Mouse (Mus musculus) midbrain, embryonic 16.5 days (tissue): ENCODE results near the gene Snapc3. TPM values are rescaled to one million over a fixed set of nuclear protein-coding genes. Genes with fewer than 3 reads are reported as not detected.

ENCODE experiments used
- ATAC-seq: fragments of 200-750 bp; cut with Nextera tagmentation; 2 replicates; pipeline ENCODE4 v1.8.0; 2017; ENCODE audit warnings: moderate TSS enrichment
- H3K27ac ChIP-seq: fragments of 300-500 bp; sonication (generic); 2 replicates; pipeline ENCODE4 v1.5.1; 2014; ENCODE audit warnings: mild to moderate bottlenecking, low read length, mixed read lengths
- H3K27me3 ChIP-seq: fragments of 300-500 bp; sonication (generic); 2 replicates; pipeline ENCODE4 v1.6.1; 2014; ENCODE audit warnings: low read depth, low read length, mixed read lengths; ENCODE audit not compliant: control insufficient read depth, insufficient read depth
- H3K36me3 ChIP-seq: fragments of 300-500 bp; sonication (generic); 2 replicates; pipeline ENCODE4 v1.6.1; 2014; ENCODE audit warnings: mild to moderate bottlenecking, low read length, moderate library complexity, mixed read lengths; ENCODE audit not compliant: control insufficient read depth, insufficient read depth
- H3K4me1 ChIP-seq: fragments of 300-500 bp; sonication (generic); 2 replicates; pipeline ENCODE4 v1.6.1; 2014; ENCODE audit warnings: mild to moderate bottlenecking, low read length, mixed read lengths; ENCODE audit not compliant: control insufficient read depth, insufficient read depth
- H3K4me2 ChIP-seq: fragments of 300-500 bp; sonication (generic); 2 replicates; pipeline ENCODE4 v1.6.1; 2014; ENCODE audit warnings: mild to moderate bottlenecking, low read length, mixed read lengths
- H3K4me3 ChIP-seq: fragments of 300-500 bp; sonication (generic); 2 replicates; pipeline ENCODE4 v1.5.1; 2014; ENCODE audit warnings: low read depth, mild to moderate bottlenecking, low read length, moderate library complexity, mixed read lengths
- H3K9ac ChIP-seq: fragments of 300-500 bp; sonication (generic); 2 replicates; pipeline ENCODE4 v1.6.1; 2014; ENCODE audit warnings: low read depth, low read length, mixed read lengths
- H3K9me3 ChIP-seq: fragments of 300-500 bp; sonication (generic); replicated peaks from 2 replicates; pipeline ENCODE4 v1.6.1; 2014; ENCODE audit warnings: mild to moderate bottlenecking, low read length, mixed read lengths; ENCODE audit not compliant: control insufficient read depth, poor library complexity, severe bottlenecking
- WGBS: fragments of 180-500 bp; shearing (Covaris S2); extraction: QIAGEN DNeasy Blood & Tissue Kit; methylation state at CpG from one replicate; pipeline ENCODE4 v1.1.7; 2014; 5-methylcytosine and 5-hydroxymethylcytosine counted together
- polyA plus RNA-seq: library from polyadenylated mRNA; unstranded; fragments of >200 nt; fragmentation: Nextera tagmentation; extraction: Ambion mirVana; gene quantifications from 2 replicates; pipeline ENCODE4 v1.2.1, GENCODE M21; 2015

The Snapc3 gene
- 64.9 and 75.5 TPM in 2 replicates for polyA plus RNA-seq

GRCm38 (mm10) chr4:83417160-83417819 is at the start of gene Snapc3:
Snapc3 (plus strand) TSS chr4:83417724.
- Histone ChIP-seq H3K9ac (peak within 1 kb of the TSS; percentile 80), H3K27me3 (no peaks in the 10 kb centered on the region), H3K4me1 (peaks cover 22% of the 10 kb centered on the region), H3K36me3 (0 out of 2 replicates have a peak, but pooled peaks cover 4% of the 10 kb centered on the region), H3K4me2 (peak within 1 kb of the TSS; percentile 78), H3K4me3 (peak within 1 kb of the TSS; percentile 63), H3K27ac (peak within 1 kb of the TSS; percentile 94), H3K9me3 (no peaks in the 10 kb centered on the region)
- peak; percentile 99 for ATAC-seq
- under 1% methylated on average over 41 of the region's 41 CpGs for WGBS

- Histone ChIP-seq H3K36me3 (no peaks in the 10 kb centered on the region), H3K4me3 (no peak overlapping the region), H3K27ac (no peak overlapping the region), H3K4me1 (no peaks in the 10 kb centered on the region), H3K9ac (no peak overlapping the region), H3K4me2 (no peak overlapping the region), H3K9me3 (no peaks in the 10 kb centered on the region), H3K27me3 (no peaks in the 10 kb centered on the region)
- ATAC-seq, result no peak
- 73% methylated on average over 4 of the region's 4 CpGs for WGBS
Observed at GRCm38 (mm10) chr4:83373381-83373780, 44.1 kb upstream of the Snapc3 start.

GRCm38 (mm10) chr4:83375650-83376049 is 41.9 kb upstream of the Snapc3 start:
- no peak for ATAC-seq
- WGBS, result 77% methylated on average over 6 of the region's 6 CpGs
- no peak overlapping the region for H3K4me2 ChIP-seq

GRCm38 (mm10) chr4:83376461-83377015 is 41.0 kb upstream of the Snapc3 start:
- no peak overlapping the region for H3K4me3 ChIP-seq
- no peaks in the 10 kb centered on the region for H3K4me1 ChIP-seq
- no peak overlapping the region for H3K9ac ChIP-seq
- H3K27me3 ChIP-seq, result no peaks in the 10 kb centered on the region
- no peaks in the 10 kb centered on the region for H3K9me3 ChIP-seq
- WGBS, result 74% methylated on average over 7 of the region's 7 CpGs
- no peak overlapping the region for H3K4me2 ChIP-seq
- ATAC-seq, result no peak
- H3K36me3 ChIP-seq, result no peaks in the 10 kb centered on the region
- no peak overlapping the region for H3K27ac ChIP-seq

More at GRCm38 (mm10) chr4:83375650-83376049, 41.9 kb upstream of the Snapc3 start:
- no peak overlapping the region for H3K27ac ChIP-seq
- no peaks in the 10 kb centered on the region for H3K9me3 ChIP-seq
- no peaks in the 10 kb centered on the region for H3K27me3 ChIP-seq
- no peak overlapping the region for H3K4me3 ChIP-seq
- H3K4me1 ChIP-seq, result no peaks in the 10 kb centered on the region
- H3K9ac ChIP-seq, result no peak overlapping the region
- H3K36me3 ChIP-seq, result no peaks in the 10 kb centered on the region

- H3K9me3 ChIP-seq, result no peaks in the 10 kb centered on the region
- no peak overlapping the region for H3K4me3 ChIP-seq
- no peaks in the 10 kb centered on the region for H3K4me1 ChIP-seq
- no peak overlapping the region for H3K27ac ChIP-seq
- no peaks in the 10 kb centered on the region for H3K27me3 ChIP-seq
- ATAC-seq, result no peak
- no peak overlapping the region for H3K9ac ChIP-seq
- no peaks in the 10 kb centered on the region for H3K36me3 ChIP-seq
- H3K4me2 ChIP-seq, result no peak overlapping the region
Observed at GRCm38 (mm10) chr4:83379036-83379435, 38.5 kb upstream of the Snapc3 start.

- no peak overlapping the region for H3K9ac ChIP-seq
- no peak overlapping the region for H3K27ac ChIP-seq
- no peaks in the 10 kb centered on the region for H3K36me3 ChIP-seq
- no peak overlapping the region for H3K4me2 ChIP-seq
- no peak for ATAC-seq
- H3K4me1 ChIP-seq, result no peaks in the 10 kb centered on the region
- H3K4me3 ChIP-seq, result no peak overlapping the region
- no peaks in the 10 kb centered on the region for H3K27me3 ChIP-seq
- 89% methylated on average over 6 of the region's 6 CpGs for WGBS
- no peaks in the 10 kb centered on the region for H3K9me3 ChIP-seq
Observed at GRCm38 (mm10) chr4:83379746-83380145, 37.8 kb upstream of the Snapc3 start.

- Histone ChIP-seq H3K27ac (no peak overlapping the region), H3K9ac (no peak overlapping the region), H3K4me1 (no peaks in the 10 kb centered on the region), H3K4me3 (no peak overlapping the region), H3K4me2 (no peak overlapping the region), H3K9me3 (no peaks in the 10 kb centered on the region), H3K27me3 (no peaks in the 10 kb centered on the region), H3K36me3 (no peaks in the 10 kb centered on the region)
- WGBS, result 83% methylated on average over 4 of the region's 4 CpGs
- no peak for ATAC-seq
Observed at GRCm38 (mm10) chr4:83380266-83380665, 37.3 kb upstream of the Snapc3 start.

GRCm38 (mm10) chr4:83383899-83384490 is 33.5 kb upstream of the Snapc3 start:
- WGBS, result 51% methylated on average over 6 of the region's 6 CpGs

GRCm38 (mm10) chr4:83385091-83385490 is 32.4 kb upstream of the Snapc3 start:
- H3K4me2 ChIP-seq, result no peak overlapping the region
- no peak overlapping the region for H3K27ac ChIP-seq
- no peaks in the 10 kb centered on the region for H3K36me3 ChIP-seq
- H3K4me3 ChIP-seq, result no peak overlapping the region
- no peak for ATAC-seq
- H3K4me1 ChIP-seq, result no peaks in the 10 kb centered on the region; the same call in 1 of the 2 replicates
- no peak overlapping the region for H3K9ac ChIP-seq
- no peaks in the 10 kb centered on the region for H3K9me3 ChIP-seq
- no peaks in the 10 kb centered on the region for H3K27me3 ChIP-seq

More at GRCm38 (mm10) chr4:83383899-83384490, 33.5 kb upstream of the Snapc3 start:
- no peaks in the 10 kb centered on the region for H3K27me3 ChIP-seq
- no peak overlapping the region for H3K4me2 ChIP-seq
- no peak overlapping the region for H3K9ac ChIP-seq
- H3K27ac ChIP-seq, result no peak overlapping the region
- no peak overlapping the region for H3K4me3 ChIP-seq
- no peak for ATAC-seq
- no peaks in the 10 kb centered on the region for H3K4me1 ChIP-seq
- H3K36me3 ChIP-seq, result no peaks in the 10 kb centered on the region
- no peaks in the 10 kb centered on the region for H3K9me3 ChIP-seq
